Mouse (Mus musculus) intestine, embryonic 14.5 days (tissue): ENCODE results near the gene Hmgb1. TPM values are rescaled to one million over a fixed set of nuclear protein-coding genes. Genes with fewer than 3 reads are reported as not detected.

ENCODE experiments used
- ATAC-seq: fragments of 200-750 bp; cut with Nextera tagmentation; replicated peaks from 2 replicates; pipeline ENCODE4 v1.8.0; 2017; ENCODE audit warnings: low read depth, moderate number of reproducible peaks, moderate TSS enrichment, moderate library complexity; ENCODE audit not compliant: low FRiP score, low TSS enrichment
- DNase-seq: peaks from one replicate; pipeline ENCODE4 v3.0.0-alpha.2; 2018; ENCODE audit warnings: low spot score
- H3K27ac ChIP-seq: fragments of 300-500 bp; sonication (generic); 2 replicates; pipeline ENCODE4 v1.5.1; 2014; ENCODE audit warnings: low read depth, mild to moderate bottlenecking, control low read depth
- H3K27me3 ChIP-seq: fragments of 300-500 bp; sonication (generic); replicated peaks from 2 replicates; pipeline ENCODE4 v1.6.1; 2014; ENCODE audit warnings: low read length, control low read depth; ENCODE audit not compliant: control insufficient read depth, insufficient read depth
- H3K36me3 ChIP-seq: fragments of 300-500 bp; sonication (generic); 2 replicates; pipeline ENCODE4 v1.6.1; 2014; ENCODE audit warnings: low read length, control low read depth; ENCODE audit not compliant: control insufficient read depth, insufficient read depth
- H3K4me1 ChIP-seq: fragments of 300-500 bp; sonication (generic); replicated peaks from 2 replicates; pipeline ENCODE4 v1.6.1; 2014; ENCODE audit warnings: low read length, control low read depth, mixed read lengths; ENCODE audit not compliant: control insufficient read depth, insufficient read depth
- H3K4me2 ChIP-seq: fragments of 300-500 bp; sonication (generic); 2 replicates; pipeline ENCODE4 v1.6.1; 2014; ENCODE audit warnings: low read length
- H3K4me3 ChIP-seq: fragments of 300-500 bp; sonication (generic); 2 replicates; pipeline ENCODE4 v1.5.1; 2014; ENCODE audit warnings: low read depth, low read length, control low read depth, mixed read lengths
- H3K9ac ChIP-seq: fragments of 300-500 bp; sonication (generic); 2 replicates; pipeline ENCODE4 v1.6.1; 2014; ENCODE audit warnings: mild to moderate bottlenecking, low read length
- H3K9me3 ChIP-seq: fragments of 300-500 bp; sonication (generic); 2 replicates; pipeline ENCODE4 v1.6.1; 2016; ENCODE audit warnings: low read length, control low read depth; ENCODE audit not compliant: control insufficient read depth
- WGBS: fragments of 180-500 bp; shearing (Covaris S2); extraction: QIAGEN DNeasy Blood & Tissue Kit; methylation state at CpG from one replicate; pipeline ENCODE4 v1.1.7; 2014; 5-methylcytosine and 5-hydroxymethylcytosine counted together
- polyA plus RNA-seq: library from polyadenylated mRNA; unstranded; fragments of >200 nt; fragmentation: Nextera tagmentation; extraction: Ambion mirVana; gene quantifications from 2 replicates; pipeline ENCODE4 v1.2.1, GENCODE M21; 2014

Hmgb1 gene
- polyA plus RNA-seq, 1 experiment from 2014 or later = 1,358 TPM

DNA sequence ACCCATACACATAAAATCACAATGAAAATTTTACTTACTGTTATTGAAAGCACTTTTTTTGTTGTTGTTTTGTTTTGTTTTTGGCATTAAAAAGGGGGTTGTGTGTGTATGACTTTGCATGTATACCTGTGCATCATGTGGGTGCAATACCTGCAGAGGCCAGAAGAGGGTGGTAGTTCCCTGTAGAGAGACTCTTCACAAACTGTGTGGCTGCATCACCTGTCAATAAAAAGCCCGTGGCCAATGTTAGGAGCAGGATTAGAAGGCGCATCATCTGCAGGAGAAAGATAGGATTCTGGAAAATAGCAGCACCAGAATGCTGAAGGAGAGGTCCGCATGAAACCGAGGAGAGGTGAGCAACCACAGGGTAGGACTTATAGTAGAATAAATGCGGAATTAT lies 144.5 kb downstream of the Hmgb1 start:
- Histone ChIP-seq H3K9me3 (peaks cover 10% of the 10 kb centered on the region; the same call in 1 of the 2 replicates), H3K27ac (no peak overlapping the region), H3K27me3 (no peaks in the 10 kb centered on the region), H3K36me3 (no peaks in the 10 kb centered on the region), H3K4me3 (no peak overlapping the region), H3K4me2 (no peak overlapping the region), H3K9ac (no peak overlapping the region), H3K4me1 (no peaks in the 10 kb centered on the region)
- no peak for DNase-seq
- ATAC-seq = no peak
- 90% methylated on average over 5 of the region's 5 CpGs for WGBS

DNA sequence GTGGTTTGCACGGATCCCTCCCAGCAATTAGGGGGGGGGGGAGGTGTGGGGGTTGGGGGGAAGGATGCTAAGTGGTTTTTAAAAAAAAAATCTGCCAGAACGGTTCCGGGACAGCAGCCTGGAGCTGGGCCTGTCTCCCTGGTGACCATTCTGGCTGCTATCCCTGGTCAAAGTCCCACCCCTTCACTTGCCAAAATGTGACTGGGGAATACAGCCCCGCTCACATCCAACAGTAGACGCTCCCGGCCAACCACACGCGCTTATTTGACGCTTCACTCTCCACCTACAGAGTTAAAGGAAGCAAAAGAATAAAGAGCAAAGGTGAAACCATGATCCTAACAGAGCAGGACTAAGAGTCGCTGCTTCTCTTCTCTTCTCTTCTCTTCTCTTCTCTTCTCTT lies 146.6 kb downstream of the Hmgb1 start:
- Histone ChIP-seq H3K4me2 (no peak overlapping the region), H3K4me1 (no peaks in the 10 kb centered on the region)
- WGBS = 25% methylated on average over 10 of the region's 10 CpGs

DNA sequence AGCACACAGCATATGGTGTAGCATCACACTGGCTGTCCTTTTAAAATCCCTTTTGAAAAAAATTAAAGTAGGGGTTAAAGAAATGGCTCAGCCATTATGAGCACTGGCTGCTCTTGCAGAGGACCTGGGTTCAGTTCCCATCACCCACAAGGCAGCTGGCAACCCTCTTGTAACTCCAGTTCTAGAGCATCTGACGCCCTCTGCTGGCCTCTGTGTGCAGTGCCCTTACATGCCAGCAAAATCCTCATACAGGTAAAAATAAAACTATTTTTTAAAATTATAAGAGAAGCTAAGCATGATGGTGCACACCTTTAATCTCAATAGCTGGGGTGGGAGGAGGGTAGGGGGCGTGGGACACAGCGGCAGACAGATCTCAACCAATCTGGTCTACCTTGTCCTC lies 147.4 kb downstream of the Hmgb1 start:
- Histone ChIP-seq H3K4me3 (no peak overlapping the region), H3K9me3 (peaks cover 10% of the 10 kb centered on the region; the same call in 1 of the 2 replicates), H3K27me3 (no peaks in the 10 kb centered on the region), H3K36me3 (no peaks in the 10 kb centered on the region), H3K9ac (no peak overlapping the region), H3K4me2 (no peak overlapping the region), H3K27ac (no peak overlapping the region), H3K4me1 (no peaks in the 10 kb centered on the region)
- DNase-seq = no peak
- 95% methylated on average over 3 of the region's 3 CpGs for WGBS
- ATAC-seq = no peak

More for the DNA sequence above, 146.6 kb downstream of the Hmgb1 start:
- Histone ChIP-seq H3K27me3 (no peaks in the 10 kb centered on the region), H3K9me3 (peaks cover 10% of the 10 kb centered on the region; the same call in 1 of the 2 replicates), H3K27ac (no peak overlapping the region), H3K36me3 (no peaks in the 10 kb centered on the region), H3K9ac (no peak overlapping the region), H3K4me3 (no peak overlapping the region)
- no peak for ATAC-seq
- DNase-seq = no peak

DNA sequence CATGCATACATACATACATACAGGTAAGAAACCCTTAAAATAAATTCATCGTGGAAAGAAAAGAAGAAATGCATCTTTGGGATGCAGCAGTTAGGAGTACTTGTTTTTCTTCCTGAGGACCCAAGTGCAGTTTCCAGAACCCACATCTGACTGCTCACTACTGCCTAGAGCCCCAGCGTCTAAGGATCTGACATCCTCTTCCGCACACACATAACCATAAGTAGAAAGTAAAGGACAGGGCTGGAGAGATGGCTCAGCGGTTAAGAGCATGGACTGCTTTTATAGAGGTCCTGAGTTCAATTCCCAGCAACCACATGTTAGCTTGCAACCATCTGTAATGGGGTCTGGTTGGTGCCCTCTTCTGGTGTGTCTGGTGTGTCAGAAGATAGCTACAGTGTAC lies 151.9 kb downstream of the Hmgb1 start:
- no peak for ATAC-seq
- Histone ChIP-seq H3K36me3 (no peaks in the 10 kb centered on the region), H3K9ac (no peak overlapping the region), H3K27me3 (no peaks in the 10 kb centered on the region), H3K27ac (no peak overlapping the region), H3K4me3 (no peak overlapping the region), H3K4me2 (no peak overlapping the region), H3K9me3 (peaks cover 5% of the 10 kb centered on the region; the same call in 1 of the 2 replicates), H3K4me1 (peaks cover 14% of the 10 kb centered on the region)
- WGBS = 96% methylated on average over 4 of the region's 4 CpGs
- no peak for DNase-seq

DNA sequence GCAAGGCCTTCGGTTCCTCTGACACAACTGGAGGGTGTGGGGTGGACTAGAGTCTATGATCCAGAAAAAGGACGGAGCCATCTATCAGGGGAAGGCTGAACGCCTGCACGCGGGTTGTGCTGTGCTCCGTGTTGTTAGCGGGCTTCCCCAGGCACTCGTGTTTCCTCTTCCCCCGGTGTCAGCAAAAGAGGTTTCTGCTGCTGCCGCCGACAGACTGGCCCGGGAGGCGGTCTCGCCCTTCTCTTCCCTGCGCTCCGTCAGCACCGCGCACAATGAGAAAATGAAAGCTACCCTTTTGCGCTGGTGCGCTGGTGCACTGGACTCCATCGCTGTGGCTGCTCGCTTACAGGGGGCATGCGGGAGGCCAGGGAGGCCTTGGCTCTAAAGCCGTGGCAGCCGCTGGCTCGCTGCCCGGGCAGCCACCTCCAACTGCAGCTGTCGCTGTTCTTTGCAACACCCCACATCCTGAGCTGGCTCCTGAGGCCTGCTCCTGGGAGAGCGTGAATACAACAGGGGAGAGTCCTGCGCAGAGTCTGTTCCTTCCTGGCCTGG lies 153.0 kb downstream of the Hmgb1 start:
- H3K4me3 ChIP-seq = peak overlapping the region; percentile 22
- peak overlapping the region; percentile 91 for H3K27ac ChIP-seq
- peak; percentile 74 for ATAC-seq
- peak overlapping the region; percentile 58 for H3K4me2 ChIP-seq
- H3K9me3 ChIP-seq = 0 out of 2 replicates have a peak, but pooled peaks cover 3% of the 10 kb centered on the region
- no peaks in the 10 kb centered on the region for H3K36me3 ChIP-seq
- peak overlapping the region; percentile 57 for H3K9ac ChIP-seq
- H3K4me1 ChIP-seq = peaks cover 14% of the 10 kb centered on the region
- DNase-seq = peak; percentile 85
- 4% methylated on average over 30 of the region's 30 CpGs for WGBS
- H3K27me3 ChIP-seq = no peaks in the 10 kb centered on the region

DNA sequence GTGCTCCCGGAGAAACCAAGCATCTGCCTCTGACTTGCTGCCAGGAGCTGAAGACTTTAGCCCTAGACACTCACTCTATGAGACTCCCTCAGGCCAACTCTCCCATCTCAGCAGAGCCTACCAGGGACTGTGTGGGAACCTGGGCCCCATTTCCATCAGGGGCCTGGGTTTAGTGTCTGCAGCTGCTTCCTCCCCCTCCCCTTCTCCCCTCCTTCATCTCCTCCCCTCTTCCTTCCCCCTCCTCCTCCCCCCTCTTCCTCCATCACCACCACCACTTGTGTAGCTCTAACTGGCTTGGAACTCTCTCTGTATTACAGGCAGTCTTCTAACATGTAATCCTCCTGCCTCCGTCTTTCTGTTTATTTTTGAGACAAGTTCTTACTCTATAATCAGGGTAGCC lies 154.2 kb downstream of the Hmgb1 start:
- ATAC-seq (no peak), DNase-seq (no peak)
- no peaks in the 10 kb centered on the region for H3K36me3 ChIP-seq
- peaks cover 14% of the 10 kb centered on the region for H3K4me1 ChIP-seq
- H3K27me3 ChIP-seq = no peaks in the 10 kb centered on the region
- WGBS = 55% methylated on average over 2 of the region's 2 CpGs
- no peak overlapping the region for H3K4me3 ChIP-seq
- H3K4me2 ChIP-seq = no peak overlapping the region
- no peak overlapping the region for H3K27ac ChIP-seq
- H3K9me3 ChIP-seq = 0 out of 2 replicates have a peak, but pooled peaks cover 3% of the 10 kb centered on the region
- H3K9ac ChIP-seq = no peak overlapping the region

DNA sequence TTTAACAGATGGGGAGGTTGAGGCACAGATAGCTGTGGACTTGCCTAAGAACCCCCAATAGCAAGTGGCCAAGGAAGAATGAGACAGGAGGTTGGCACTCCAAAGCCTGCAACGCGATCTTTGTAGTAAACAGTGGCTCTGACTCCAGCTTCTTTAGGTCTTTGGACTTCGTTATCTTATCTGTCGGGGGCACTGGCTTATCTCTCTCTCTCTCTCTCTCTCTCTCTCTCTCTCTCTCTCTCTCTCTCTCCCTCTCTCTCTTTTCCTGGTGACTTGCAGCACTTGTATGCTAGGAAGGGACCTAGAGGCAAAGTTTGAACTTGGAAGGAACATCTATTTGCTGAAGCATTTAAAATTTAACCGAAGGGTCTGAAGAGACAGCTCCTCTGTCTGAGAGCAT lies 155.9 kb downstream of the Hmgb1 start:
- Histone ChIP-seq H3K27ac (no peak overlapping the region), H3K4me2 (no peak overlapping the region), H3K9me3 (0 out of 2 replicates have a peak, but pooled peaks cover 3% of the 10 kb centered on the region), H3K9ac (no peak overlapping the region), H3K36me3 (no peaks in the 10 kb centered on the region), H3K4me3 (no peak overlapping the region), H3K27me3 (no peaks in the 10 kb centered on the region), H3K4me1 (peaks cover 14% of the 10 kb centered on the region)
- DNase-seq (no peak), ATAC-seq (no peak)
- 44% methylated on average over 5 of the region's 5 CpGs for WGBS

DNA sequence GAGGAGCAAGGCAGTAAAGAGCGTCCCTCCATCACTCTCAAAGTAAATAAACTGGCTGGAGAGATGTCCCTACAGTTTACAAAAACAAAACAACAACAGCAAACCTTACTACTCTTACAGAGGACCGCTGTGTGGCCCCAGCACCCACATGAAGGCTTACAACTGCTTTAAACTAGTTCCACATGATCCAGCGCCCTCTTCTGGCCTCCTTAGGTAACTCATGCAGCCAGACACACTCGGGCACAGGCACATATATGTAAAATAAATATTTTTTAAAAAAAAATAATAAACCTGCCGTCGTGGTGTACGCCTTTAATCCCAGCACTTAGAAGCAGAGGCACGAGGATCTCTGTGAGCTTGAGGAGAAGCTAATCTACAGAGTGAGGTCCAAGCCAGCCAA lies 156.9 kb downstream of the Hmgb1 start:
- ATAC-seq (no peak), DNase-seq (no peak)
- no peak overlapping the region for H3K4me2 ChIP-seq
- no peaks in the 10 kb centered on the region for H3K36me3 ChIP-seq
- 75% methylated on average over 8 of the region's 8 CpGs for WGBS
- peaks cover 14% of the 10 kb centered on the region for H3K4me1 ChIP-seq
- 0 out of 2 replicates have a peak, but pooled peaks cover 3% of the 10 kb centered on the region for H3K9me3 ChIP-seq
- H3K27ac ChIP-seq = no peak overlapping the region
- no peaks in the 10 kb centered on the region for H3K27me3 ChIP-seq
- H3K9ac ChIP-seq = no peak overlapping the region
- no peak overlapping the region for H3K4me3 ChIP-seq

DNA sequence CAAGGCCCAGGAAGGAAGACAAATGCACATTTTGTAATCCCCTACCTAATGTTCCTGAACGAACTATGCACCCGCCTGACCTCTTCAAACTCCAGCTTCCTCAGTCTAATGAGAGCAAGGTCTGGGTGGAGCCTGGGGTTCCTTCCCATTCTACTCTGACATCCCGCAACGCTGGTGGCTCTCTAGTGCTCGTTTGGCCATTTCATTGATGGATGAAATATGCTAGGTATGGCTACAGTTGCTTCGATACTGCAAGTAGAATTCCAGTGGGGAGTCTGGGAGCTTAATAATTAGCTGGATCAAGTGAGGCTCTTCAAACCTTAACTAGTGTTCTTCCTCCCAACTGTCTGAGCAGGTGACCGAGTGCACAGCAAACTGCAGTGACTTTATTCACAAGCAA lies 163.2 kb downstream of the Hmgb1 start:
- Histone ChIP-seq H3K27ac (no peak overlapping the region), H3K9me3 (no peaks in the 10 kb centered on the region), H3K27me3 (no peaks in the 10 kb centered on the region), H3K4me1 (0 out of 2 replicates have a peak, but pooled peaks cover 4% of the 10 kb centered on the region), H3K36me3 (no peaks in the 10 kb centered on the region), H3K9ac (no peak overlapping the region), H3K4me2 (no peak overlapping the region), H3K4me3 (no peak overlapping the region)
- WGBS = 42% methylated on average over 7 of the region's 7 CpGs
- ATAC-seq (no peak), DNase-seq (no peak)
